Mouse (Mus musculus) Muller cell, postnatal 12 days (primary cell): ENCODE measurements around the gene Ppm1n.
A peak's percentile ranks its signal among the peaks of the same experiment; 100 is the strongest.
"Not testable (repeated sequence)": the region's sequence is repeated elsewhere in the genome, so short reads cannot be mapped to it uniquely, and the experiment has no call there.

Experiments
- DNase-seq: peaks from one replicate; pipeline ENCODE4 v3.0.0-alpha.2; 2015; ENCODE audit errors: inconsistent ontology term

The Ppm1n gene

DNA sequence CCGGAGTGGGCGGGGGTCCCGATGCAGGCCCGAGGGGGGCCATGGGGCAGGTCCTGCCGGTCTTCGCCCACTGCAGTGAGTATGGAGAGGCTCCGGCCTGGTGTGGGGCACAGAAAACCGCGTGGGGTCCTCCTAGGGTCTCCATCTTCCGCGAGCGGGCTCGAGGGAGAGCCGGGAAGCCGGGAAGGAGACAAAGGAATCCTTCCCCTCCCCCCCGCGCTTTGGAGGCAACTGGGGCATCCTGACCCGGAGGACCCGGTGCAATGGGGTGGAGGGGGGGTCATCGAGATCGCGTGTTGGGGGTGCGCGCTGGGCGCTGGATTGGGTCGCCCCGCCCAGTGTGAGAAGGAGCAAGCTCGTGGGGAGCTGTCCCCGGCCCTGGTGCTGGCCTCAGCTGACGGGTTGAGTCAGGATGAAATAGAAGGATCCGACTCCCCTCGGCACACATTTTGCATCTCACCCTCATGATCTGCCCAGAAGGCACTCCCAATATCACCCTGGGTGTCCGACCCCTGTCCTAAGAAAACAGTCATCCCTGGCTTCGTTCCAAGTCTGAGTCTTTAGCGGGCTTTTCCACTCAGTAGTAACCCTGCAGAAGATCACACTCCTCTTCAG, 3.0 kb upstream of the Ppm1n start:
- peak; percentile 73 for DNase-seq

DNA sequence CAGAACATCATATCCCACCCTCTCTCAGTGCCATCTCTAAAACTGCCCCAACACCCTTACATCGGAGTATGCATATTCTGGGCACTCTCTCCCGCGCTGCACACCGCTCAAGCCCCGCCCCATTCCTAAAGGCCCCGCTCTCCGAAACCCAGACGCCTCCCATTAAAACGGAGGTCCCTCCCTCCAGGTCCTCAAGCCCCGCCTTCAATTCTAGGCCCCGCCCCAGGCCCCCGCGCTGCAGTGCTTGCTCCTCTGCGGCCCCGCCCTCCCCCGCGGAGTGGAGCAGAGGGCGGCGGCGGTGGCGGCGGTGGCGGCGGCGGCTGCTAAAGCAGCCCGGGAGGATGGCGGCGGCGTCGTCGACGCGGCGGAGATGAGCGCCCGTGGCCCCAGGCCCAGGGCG, 2.5 kb upstream of the Ppm1n start, which contains the start of gene Rtn2:
Gene Rtn2, plus strand, starts transcription at position 240 of the 400 bp plus-strand sequence.
- peak; percentile 91 for DNase-seq

DNA sequence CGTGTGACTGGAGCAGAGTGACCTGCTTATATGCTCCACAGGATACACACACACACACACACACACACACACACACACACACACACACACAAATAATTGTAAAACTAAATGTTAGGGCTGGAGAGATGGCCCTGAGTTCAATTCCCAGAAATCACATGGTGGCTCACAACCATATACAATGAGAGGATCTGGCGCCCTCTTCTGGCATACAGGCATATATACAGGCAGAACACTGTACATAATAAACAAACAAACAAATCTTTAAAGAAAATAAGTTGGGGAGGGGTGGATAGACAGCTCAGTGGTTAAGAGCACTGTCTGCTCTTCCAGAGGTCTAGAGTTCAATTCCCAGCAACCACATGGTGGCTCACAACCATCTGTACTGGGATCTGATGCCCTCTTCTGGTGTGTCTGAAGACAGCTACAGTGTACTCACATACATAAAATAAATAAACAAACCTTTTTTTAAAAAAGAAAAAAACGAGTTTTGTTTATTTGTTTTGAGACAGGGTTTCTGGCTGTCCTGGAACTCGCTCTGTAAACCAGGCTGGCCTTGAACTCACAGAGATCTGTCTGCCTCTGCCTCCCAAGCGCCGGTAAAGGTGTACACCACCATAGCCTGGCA, 1.9 kb upstream of the Ppm1n start:
- DNase-seq = not testable (repeated sequence)

DNA sequence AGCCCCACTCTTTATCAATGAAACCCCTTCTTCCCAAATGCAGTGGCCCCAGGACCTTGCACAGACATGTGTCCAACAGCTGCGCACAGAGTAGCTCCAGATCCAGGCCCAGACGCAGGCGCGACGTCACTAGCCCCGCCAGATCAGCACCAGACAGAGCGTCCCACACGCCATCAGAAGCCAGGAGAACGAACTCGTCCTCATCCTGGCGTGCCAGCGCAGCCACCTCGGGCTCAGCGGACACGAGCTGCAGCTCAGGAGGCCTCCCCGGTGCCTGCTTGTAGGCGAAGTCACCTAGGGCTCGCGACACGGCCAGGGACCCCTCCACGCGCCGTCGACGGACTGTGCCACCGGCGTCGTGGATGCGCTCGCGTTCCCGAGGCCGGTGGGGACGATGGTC, 812 bp downstream of the Ppm1n start:
- no peak for DNase-seq

DNA sequence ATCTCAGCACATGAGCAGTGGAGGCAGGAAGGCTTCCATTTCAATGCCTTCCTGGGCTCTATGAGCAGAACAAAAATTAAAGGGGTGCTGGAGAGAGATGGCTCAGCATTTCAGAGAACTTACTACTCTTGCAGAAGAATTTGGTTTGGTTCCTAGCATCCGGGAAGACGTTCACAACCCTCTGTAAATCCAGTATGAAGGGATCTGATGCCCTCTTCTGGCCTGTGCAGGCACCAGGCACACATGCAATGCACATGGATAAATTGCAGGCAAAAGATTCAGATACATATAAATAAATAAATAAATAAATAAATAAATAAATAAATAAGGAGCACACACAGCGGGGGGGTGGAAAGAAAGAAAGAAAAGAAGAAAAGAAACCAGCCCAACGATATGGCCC, 3.6 kb downstream of the Ppm1n start:
- DNase-seq = no peak

DNA sequence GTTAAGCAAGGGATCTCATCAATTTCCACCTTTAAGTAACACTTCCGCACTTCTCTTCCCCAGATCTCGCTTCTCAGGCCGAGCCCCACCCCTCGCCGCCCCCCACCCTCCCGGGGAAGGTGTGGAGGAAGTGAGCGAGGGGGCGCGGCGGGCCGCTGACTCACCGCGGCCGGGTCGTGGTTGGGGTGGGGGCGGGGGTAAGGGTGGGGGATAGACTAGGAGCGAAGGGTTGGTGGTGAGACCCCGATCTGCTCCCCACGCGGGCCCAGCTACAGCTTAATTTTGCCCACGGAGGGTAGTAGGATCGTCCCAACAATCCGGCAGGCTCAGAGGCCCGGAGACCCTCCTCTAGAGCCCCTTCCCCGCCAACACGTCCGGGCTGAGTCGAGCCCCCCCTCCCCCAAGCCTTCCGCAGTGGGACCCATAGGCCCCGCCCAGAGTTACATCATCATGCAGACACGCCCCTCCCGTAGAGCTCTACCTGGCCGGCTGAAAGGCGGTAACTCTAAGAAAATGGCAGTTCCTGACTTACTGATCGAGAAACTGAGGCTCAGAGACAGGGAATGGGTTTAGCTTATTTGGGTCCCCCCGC, 7.6 kb downstream of the Ppm1n start:
- DNase-seq = peak; percentile 80

DNA sequence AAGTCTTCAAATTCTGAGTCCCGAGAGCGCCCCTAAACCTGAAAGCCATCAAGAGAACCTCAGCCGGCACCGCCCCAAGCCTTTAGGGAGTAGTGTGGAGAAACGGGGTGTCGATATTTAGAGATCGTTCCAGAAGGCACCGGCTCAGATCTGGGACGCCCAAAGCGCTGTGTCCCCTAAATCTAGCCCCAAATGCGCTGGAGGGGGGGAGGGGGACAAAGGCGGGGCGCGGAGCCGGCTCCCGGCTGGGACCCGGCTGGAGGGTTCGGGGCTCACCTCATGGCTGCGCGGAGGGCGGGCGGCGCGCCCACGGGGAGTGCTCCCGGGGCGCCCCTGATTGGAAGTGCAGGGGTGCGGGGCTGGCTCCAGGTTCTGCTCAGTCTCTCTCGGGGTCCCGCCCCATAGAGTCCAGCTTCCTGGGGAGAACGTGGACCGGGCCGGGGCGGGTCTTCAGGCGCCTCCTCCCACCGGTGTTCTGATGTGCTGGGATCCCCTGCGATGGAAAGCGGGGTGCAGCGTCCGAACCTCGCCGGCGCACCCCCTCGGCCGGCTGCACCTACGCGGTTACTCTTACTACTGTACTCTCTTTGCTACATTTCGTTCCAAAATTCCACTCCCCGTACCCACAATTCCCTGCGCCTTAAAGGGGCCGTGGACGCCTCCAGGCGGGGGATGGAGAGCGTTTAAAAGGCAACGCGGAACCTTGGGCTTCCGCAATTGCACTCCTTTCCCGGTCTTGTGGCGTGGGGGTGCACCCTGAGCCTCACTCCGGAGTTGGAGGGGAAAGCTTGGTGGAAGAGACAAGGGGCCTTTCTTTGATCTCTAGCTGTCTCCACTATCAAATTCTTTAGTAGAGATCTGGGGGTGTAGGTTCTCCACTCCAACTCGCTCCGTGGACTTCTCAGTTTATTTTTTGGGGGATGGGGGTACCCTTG, 8.4 kb downstream of the Ppm1n start, which contains the start of gene Vasp:
Gene Vasp, minus strand, starts transcription at position 580 of the 935 bp plus-strand sequence.
- peak; percentile 85 for DNase-seq

DNA sequence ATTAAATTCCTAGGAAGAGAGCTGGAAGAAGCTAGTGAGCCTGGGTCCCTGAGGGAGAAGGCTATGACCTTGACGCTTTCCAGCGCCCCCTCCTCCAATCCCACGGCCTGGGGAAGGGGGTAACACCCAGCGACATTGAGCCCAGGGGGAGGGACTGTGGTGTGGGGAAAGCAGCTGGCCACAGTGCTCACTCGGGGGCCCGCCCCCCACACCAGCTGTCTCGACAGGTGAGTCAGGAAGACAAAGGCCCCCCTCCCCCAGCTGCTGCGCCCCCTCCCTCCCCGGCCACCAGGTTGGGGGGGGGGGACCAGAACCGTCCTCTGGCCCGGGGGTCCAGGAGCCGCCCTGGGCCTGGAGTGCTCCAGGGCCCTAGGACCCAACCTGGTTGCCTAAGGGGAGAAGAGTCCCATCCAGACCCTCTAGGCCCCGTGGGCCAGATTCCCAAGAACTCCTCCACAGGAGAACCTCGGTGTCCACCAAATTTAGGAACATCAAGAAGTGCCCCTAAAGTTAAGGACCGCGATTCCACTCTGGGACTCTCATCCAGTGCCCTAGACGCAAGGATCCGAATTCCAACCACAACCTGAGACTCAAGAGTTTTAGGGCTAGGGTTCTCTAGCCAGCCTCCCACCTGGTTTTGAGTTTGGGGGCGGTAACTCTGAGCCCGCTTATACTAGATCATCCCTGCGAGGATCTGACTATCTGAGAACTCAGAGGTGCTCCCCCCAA, 9.2 kb downstream of the Ppm1n start:
- DNase-seq = peak; percentile 48

DNA sequence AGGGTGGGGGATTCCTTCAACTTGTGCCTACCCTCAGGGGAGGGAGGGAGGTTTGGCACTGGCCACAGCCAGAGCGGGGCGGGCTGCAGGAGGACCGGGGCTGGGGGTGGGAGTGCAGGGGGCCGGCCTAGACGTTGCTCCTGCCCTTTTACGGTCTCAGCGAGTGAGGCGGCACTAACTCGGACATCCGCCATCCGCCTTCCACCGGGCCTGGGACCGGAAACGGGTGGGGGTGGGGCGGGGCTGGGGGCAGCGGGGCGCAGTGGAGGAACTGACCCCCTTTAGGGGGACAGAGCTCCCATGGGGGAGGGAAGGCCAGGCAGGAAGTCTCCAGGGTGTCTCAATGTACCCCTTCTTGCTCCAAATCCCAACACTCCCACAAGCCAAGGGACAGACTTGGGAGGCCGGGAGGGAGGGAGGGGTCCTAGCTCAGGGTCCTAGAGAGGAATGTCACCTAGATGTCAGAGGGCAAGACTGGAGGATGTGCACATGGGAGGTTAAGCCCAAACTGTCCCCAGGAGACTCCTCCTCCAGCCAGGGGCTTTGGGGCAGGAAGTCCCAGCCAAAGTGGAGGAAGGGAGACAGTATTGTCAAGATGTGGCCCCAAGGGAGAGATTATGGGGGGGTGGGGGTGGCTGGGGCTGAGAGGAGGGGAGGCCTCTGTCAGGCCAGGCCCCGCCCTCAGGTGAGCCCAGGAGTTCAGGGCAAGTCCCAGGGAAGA, 10.0 kb downstream of the Ppm1n start:
- DNase-seq = peak; percentile 87

DNA sequence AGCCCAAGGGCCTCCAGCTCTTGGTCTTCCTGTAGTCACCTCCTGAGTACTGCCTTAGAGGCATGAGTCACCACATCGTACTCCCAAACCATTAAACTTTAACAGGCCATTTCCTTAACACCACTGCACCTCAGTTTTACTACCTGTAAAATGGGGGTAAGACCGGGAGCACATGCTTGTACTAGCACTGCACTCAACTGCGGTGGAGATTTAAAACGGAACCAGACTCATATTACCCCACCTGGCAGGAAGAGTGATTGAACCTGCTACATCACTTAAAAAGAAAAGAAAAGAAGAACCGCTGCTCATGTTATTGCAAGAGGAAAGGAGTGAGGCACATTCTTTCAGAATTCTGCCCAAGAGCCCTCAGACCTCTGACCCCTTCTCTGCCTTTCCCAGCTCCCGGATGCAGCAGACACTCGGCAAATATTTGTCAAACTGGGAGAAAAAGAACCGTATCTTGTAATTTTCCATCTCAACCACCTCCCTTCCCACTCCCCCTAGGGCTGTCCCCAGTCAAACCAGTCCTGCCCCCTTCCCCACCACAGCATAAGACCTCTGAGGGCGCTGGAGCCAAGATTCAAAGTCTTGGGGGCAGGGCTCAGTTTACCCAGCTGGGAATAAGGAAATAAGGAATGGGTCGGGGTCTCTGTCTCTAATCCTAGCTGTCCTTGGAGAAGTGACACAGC, 10.7 kb downstream of the Ppm1n start:
- no peak for DNase-seq

DNA sequence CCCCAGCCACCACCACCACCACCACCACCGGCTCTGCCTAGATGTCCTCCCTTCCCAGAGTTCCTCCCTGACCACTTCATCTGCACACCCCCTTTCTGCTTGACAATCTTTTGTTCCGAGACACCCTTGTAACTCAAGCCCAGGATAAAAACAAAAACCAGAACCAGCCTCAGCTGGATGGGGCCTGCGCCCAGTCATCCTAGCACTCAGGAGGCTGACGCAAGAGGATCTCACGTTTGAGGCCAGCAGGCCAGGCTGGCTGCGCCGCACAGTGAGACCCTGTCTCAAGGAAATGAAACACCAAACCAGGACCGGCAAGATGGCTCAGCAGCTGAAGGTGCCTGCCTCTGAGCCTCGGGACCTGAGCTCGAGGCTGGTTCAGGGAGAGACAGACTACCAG, 12.8 kb downstream of the Ppm1n start:
- no peak for DNase-seq

DNA sequence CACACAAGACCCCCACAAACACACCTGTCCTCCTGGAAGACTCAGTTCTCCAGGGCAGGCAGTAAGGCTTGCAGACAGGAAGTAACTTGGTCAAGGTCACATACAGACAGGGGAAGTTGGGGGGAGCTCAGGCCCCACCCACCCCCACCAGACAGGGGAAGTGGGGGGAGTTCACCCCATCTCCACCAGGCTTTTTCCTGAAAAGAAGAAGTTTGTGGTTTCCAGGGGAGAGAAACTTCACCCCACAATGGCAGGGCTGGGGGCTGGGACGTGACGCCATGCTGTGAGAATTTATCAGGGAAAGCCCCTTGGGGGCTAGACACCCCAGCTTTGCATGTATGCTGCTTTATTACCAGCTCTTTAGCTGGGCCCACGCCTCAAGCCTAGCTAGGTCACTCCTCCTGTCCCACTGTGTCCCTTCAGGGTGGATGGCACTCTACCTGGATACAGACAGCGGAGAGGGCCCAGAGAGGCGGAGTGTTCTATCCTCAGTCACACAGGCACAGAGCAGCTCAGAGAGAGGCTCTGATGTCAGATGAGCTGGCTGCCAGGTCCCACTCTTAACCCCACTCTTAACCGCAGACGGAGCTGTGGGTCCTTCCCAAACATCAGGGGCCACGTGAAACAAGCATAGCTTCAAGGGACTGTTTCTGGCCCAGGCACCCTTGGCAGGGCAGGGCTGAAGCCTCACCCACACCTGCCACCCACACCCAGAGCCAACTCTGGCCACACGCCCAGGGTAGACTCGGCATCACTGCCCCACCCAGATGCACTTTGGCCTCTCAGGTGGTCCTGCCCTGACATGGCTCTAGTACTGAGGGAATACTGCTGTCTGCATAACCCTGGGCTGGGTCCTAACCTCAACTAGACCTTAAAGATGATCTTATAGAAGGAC, 13.7 kb downstream of the Ppm1n start:
- no peak for DNase-seq

DNA sequence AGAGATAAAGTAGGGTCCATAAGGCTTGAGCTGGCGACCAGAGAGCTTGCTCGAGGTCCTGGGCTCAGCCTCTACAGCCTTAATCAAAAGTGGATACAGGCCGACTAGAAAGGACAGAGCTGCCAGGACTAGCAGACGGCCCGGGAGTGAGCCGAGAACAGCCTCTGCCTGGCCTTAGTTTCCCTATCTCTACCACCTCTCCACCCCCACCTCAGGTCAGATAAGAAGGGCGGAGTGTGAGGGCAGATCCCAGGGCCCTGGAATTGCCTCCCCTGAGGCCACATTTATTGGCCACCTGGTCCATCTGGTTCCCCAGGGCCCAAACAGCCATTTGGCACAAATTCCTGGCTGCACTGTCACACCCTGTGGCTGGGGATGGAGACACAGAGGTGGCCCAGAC, 14.7 kb downstream of the Ppm1n start:
- DNase-seq = no peak

DNA sequence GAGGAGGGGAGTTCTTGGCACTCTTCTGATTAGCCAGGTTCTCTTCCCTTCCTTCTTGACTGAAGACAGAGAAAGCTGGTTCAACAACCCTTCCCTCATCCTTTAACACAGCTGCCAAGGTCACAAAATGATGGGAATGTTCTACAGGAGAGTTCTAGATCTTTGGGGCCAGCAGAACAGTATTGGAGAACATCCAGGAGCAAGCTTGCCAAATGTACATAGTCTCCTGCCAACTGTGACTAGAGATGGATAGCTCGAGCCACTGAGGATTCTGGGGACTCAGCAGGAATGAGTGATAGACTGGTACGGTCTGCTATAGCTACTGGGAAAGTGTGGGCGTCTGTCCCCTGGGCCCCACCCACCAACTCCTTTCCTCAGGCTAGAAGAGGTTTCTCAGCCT, 21.5 kb downstream of the Ppm1n start:
- no peak for DNase-seq

DNA sequence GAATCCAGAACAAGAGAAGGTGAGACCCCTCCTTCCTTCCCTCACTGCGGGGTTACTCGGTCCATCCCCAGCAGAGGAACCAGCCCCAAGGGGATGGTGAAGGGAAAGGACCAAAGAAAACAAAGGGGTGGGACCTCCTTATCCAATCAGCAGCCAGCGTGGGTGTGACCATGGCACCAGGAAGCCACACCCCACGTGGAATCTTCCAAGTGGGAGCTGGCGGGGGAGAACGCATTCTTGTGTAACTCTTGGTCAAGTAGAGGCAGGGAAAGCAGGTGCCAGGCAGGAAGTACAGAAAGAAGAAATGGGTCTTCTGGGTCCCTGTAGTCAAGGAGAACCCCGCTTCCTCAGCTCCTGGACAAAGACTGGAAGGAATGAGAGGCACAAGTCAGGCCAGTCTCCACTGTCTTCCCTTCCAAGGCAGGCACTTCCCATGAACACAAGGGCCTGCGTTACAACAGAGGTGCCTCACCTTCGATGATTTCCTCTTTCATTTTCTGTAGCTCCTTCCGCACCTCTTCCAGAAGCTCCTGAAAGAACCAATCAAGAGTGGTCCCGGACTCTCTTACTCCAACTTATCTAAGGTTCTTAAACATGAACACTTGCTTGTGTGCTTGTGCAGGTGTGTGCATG, 22.4 kb downstream of the Ppm1n start:
- peak; percentile 77 for DNase-seq

DNA sequence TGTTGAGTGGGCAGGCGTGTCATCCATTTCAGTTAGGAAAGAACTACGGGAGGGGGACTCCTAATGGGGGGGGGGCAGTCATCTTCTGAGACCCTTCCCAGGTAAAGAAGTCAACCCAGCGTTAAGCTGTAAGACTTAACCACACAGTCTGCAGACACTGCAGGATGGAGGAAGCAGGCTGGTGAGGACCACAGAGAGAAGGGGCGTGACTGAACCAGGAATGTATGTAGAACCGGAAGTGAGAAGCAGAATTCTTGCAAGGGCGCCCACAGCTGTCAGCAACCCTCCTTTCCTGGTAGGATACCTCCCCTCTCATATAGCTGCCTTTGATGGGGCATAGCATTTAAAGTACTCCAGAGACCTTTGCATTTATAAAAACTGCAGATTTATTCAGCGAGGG, 23.3 kb downstream of the Ppm1n start:
- DNase-seq = no peak

DNA sequence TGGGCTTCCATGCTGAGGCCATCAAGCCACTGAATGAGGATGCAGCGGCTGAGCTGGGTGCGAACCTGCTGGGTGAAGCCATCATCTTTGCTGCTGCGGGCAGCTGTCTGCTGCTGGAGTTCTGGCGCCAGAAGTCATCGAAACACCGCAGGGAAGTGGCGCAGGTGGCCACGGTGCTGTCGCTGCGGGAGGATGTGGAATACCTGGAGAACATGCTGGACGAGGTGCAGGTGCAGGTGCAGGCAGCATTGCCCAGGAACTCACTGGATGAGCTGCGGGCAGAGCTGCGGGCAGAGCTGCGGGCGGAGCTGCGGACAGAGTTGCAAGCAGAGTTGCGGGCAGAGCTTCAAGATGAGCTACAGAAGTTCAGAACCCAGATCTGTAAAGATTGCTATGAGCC, 24.5 kb downstream of the Ppm1n start:
- DNase-seq = no peak

DNA sequence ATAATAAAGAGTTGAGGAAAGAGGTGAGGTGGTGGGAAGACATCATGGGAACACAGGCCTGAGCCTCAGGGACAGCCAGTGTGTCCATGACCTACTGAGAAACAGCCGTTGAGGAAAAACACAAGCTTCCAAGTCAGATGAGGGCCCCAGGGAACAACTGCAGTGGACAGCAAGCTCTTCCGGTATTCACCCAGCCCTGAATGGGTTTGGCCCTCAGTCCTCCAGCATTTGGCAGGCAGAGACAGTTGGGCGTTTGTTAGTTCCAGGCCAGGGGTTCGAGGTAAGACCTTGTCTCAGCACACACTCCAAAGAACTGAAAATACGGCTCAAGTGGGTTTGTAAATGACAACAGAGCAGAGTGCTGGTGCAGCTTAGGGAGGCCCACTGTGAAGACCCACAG, 26.4 kb downstream of the Ppm1n start:
- DNase-seq = no peak

DNA sequence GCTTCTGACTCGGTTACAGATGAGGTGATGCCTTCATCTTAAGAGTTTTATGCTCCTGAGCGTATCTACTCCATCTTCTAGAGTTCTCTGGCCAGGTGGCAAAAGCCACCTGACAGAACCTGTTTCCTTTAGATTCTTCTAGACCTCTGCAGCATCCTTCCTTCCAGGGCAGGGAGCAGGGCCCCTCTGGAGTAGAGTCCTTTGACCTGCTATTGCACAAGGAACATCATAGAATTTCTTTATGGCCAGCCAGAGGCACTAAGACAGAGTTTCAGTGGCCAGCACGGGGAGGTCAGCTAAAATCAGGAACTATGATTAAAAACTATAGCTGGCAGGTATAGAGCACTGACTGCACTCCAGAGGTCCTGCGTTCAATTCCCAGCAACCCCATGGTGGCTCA, 27.8 kb downstream of the Ppm1n start:
- DNase-seq = no peak
